8 mouse cellular contexts compared by ENCODE assay signal in genomic region chr3:96277800-96278624, GRCm38 (mm10). TPM values are rescaled to one million over a fixed set of nuclear protein-coding genes. Genes with fewer than 3 reads are reported as not detected.
DNase-seq lines count a peak whose midpoint lies in the region; ATAC-seq and TF ChIP-seq lines count a peak whose summit lies in the region.

No protein-coding gene starts in this region.

- H3K4me1 ChIP-seq in hindbrain, embryonic 11.5 days (replicated peaks; ENCODE audit: control insufficient read depth, insufficient read depth, low read length), result no peaks in the 10 kb centered on the region
- H3K4me1 ChIP-seq in lung, postnatal 0 days (ENCODE audit: insufficient read depth, low read depth, low read length), result peaks cover 3% of the 10 kb centered on the region; the same call in 1 of the 2 replicates

- peak overlapping the region; percentile 82 for H3K27ac ChIP-seq in hindbrain, embryonic 11.5 days (ENCODE audit: low read depth, low read length)
- peak overlapping the region; percentile 43 for H3K27ac ChIP-seq in lung, postnatal 0 days (ENCODE audit: low read length)

- H3K9ac ChIP-seq in hindbrain, embryonic 11.5 days (ENCODE audit: low read depth, low read length), result peak overlapping the region; percentile 59
- H3K9ac ChIP-seq in lung, postnatal 0 days (replicated peaks; ENCODE audit: low read depth), result no peak overlapping the region

- no peaks in the 10 kb centered on the region; the same call in 1 of the 2 replicates for H3K27me3 ChIP-seq in hindbrain, embryonic 11.5 days (ENCODE audit: control insufficient read depth, insufficient read depth, low read length)
- no peaks in the 10 kb centered on the region for H3K27me3 ChIP-seq in lung, postnatal 0 days (replicated peaks; ENCODE audit: insufficient read depth, low read length)

- TF ChIP-seq EP300 in lung, postnatal 0 days (IDR thresholded peaks at IDR 0.05), result no peak

- peak overlapping the region; percentile 75 for H3K4me2 ChIP-seq in hindbrain, embryonic 11.5 days (replicated peaks; ENCODE audit: low read depth, low read length)
- H3K4me2 ChIP-seq in lung, postnatal 0 days (replicated peaks; ENCODE audit: low read depth, low read length), result peak overlapping the region; percentile 73

- no peaks in the 10 kb centered on the region for H3K9me3 ChIP-seq in hindbrain, embryonic 11.5 days (ENCODE audit: control insufficient read depth, low read length)
- no peaks in the 10 kb centered on the region for H3K9me3 ChIP-seq in lung, postnatal 0 days (ENCODE audit: low read length)

- ATAC-seq in hindbrain, embryonic 11.5 days (ENCODE audit: low FRiP score), result peak; percentile 97
- peak; percentile 97 for ATAC-seq in lung, postnatal 0 days

- WGBS in hindbrain, embryonic 11.5 days, result under 1% methylated on average over 49 of the region's 49 CpGs
- under 1% methylated on average over 49 of the region's 49 CpGs for WGBS in lung, postnatal 0 days

- TF ChIP-seq CTCF in lung, postnatal 0 days (IDR thresholded peaks at IDR 0.05), result peak; percentile 83

- H3K4me3 ChIP-seq in hindbrain, embryonic 11.5 days (ENCODE audit: low read depth, low read length), result peak overlapping the region; percentile 41
- H3K4me3 ChIP-seq in lung, postnatal 0 days (ENCODE audit: low read depth, low read length), result peak overlapping the region; percentile 45

- H3K36me3 ChIP-seq in hindbrain, embryonic 11.5 days (ENCODE audit: control insufficient read depth, insufficient read depth, low read length), result no peaks in the 10 kb centered on the region
- H3K36me3 ChIP-seq in lung, postnatal 0 days (ENCODE audit: insufficient read depth, low read length), result no peaks in the 10 kb centered on the region

- peak; percentile 98 for DNase-seq in NIH3T3 (ENCODE audit: low read depth)
- DNase-seq in cerebellum, adult 9-11 months, result peak; percentile 92
- DNase-seq in frontal cortex, adult 2 months (ENCODE audit: extremely low spot score in 1 of 2, low spot score in 1 of 2), result peak; percentile 86 to 95
- peak; percentile 93 for DNase-seq in hindbrain, embryonic 11.5 days (ENCODE audit: low spot score)
- DNase-seq in layer of hippocampus, postnatal 10 days (ENCODE audit: low spot score in 2 of 2), result peak; percentile 95 to 96
- peak; percentile 93 for DNase-seq in lung, postnatal 0 days (ENCODE audit: low spot score)
- DNase-seq in ovary, postnatal 10 days (ENCODE audit: low spot score), result peak; percentile 75
- DNase-seq in thymus, postnatal 10 days (ENCODE audit: low spot score in 2 of 2), result peak; percentile 92 to 96

RNA-seq across cellular contexts. Expression of gene Hist2h2bb, which starts 8.5 kb away (rescaled TPM):
- polyA plus RNA-seq in frontal cortex, adult 2 months (2012; rRNA removed), result 1.3 and 2.0 TPM in 2 replicates
- 15.2 and 16.9 TPM in 2 replicates for polyA plus RNA-seq in hindbrain, embryonic 11.5 days (2014; fragmentation: Nextera tagmentation; extraction: Ambion mirVana)
- total RNA-seq in layer of hippocampus, postnatal 10 days (2021), result 100 to 1,000 TPM; 211 to 217 TPM
- 0.48 and 2.9 TPM in 2 replicates for polyA plus RNA-seq in lung, postnatal 0 days (2015; fragmentation: Nextera tagmentation; extraction: Ambion mirVana)

RNA-seq across cellular contexts. Expression of gene Hist2h3b, which starts 9.6 kb away (rescaled TPM):
- polyA plus RNA-seq in frontal cortex, adult 2 months (2012; rRNA removed), result 7.3 and 8.1 TPM in 2 replicates
- polyA plus RNA-seq in hindbrain, embryonic 11.5 days (2014; fragmentation: Nextera tagmentation; extraction: Ambion mirVana), result 61.9 and 71.6 TPM in 2 replicates
- total RNA-seq in layer of hippocampus, postnatal 10 days (2021), result 100 to 1,000 TPM; 161 to 165 TPM
- 12.5 and 12.9 TPM in 2 replicates for polyA plus RNA-seq in lung, postnatal 0 days (2015; fragmentation: Nextera tagmentation; extraction: Ambion mirVana)

RNA-seq across cellular contexts. Expression of gene Hist2h4, which starts 14.9 kb away (rescaled TPM):
- 3.3 and 3.9 TPM in 2 replicates for polyA plus RNA-seq in frontal cortex, adult 2 months (2012; rRNA removed)
- polyA plus RNA-seq in hindbrain, embryonic 11.5 days (2014; fragmentation: Nextera tagmentation; extraction: Ambion mirVana), result 4.2 and 5.8 TPM in 2 replicates
- total RNA-seq in layer of hippocampus, postnatal 10 days (2021), result 10 to 100 TPM; 32.6 to 33.2 TPM
- polyA plus RNA-seq in lung, postnatal 0 days (2015; fragmentation: Nextera tagmentation; extraction: Ambion mirVana), result 9.7 and 9.8 TPM in 2 replicates

RNA-seq across cellular contexts. Expression of gene Fcgr1, which starts 15.8 kb away (rescaled TPM):
- polyA plus RNA-seq in frontal cortex, adult 2 months (2012; rRNA removed), result 3.0 and 4.8 TPM in 2 replicates
- 1.3 and 1.9 TPM in 2 replicates for polyA plus RNA-seq in hindbrain, embryonic 11.5 days (2014; fragmentation: Nextera tagmentation; extraction: Ambion mirVana)
- 1 to 10 TPM; 1.9 TPM for total RNA-seq in layer of hippocampus, postnatal 10 days (2021)
- 4.7 and 5.3 TPM in 2 replicates for polyA plus RNA-seq in lung, postnatal 0 days (2015; fragmentation: Nextera tagmentation; extraction: Ambion mirVana)

RNA-seq across cellular contexts. Expression of gene Hist2h3c1, which starts 31.5 kb away (rescaled TPM):
- not detected in 2 replicates for polyA plus RNA-seq in frontal cortex, adult 2 months (2012; rRNA removed)
- 0.64 and 0.90 TPM in 2 replicates for polyA plus RNA-seq in hindbrain, embryonic 11.5 days (2014; fragmentation: Nextera tagmentation; extraction: Ambion mirVana)
- not detected for total RNA-seq in layer of hippocampus, postnatal 10 days (2021)
- polyA plus RNA-seq in lung, postnatal 0 days (2015; fragmentation: Nextera tagmentation; extraction: Ambion mirVana), result 0.77 TPM in 1 of 2 replicates, not detected in the other

Comparison
In these comparisons a context has a peak if more than half of its experiments do, and no peak if none do; other contexts are left out.
1. Peak in every context shown above with its lines: DNase-seq, ATAC-seq, H3K4me3 ChIP-seq and H3K27ac ChIP-seq.